Mouse (Mus musculus) MEL (cell line): Measurements from ENCODE around the gene Nfia.

Experiments
- CHD2 ChIP-seq: IDR thresholded peaks from 2 replicates; pipeline ENCODE4 v1.6.1; 2011; ENCODE audit warnings: low read length, improper control_type of control experiment
- E2F4 ChIP-seq: IDR thresholded peaks from 2 replicates; pipeline ENCODE4 v1.6.1; 2011; ENCODE audit warnings: low read depth, low read length, improper control_type of control experiment, borderline replicate concordance
- POLR2A ChIP-seq, 2 experiments: IDR thresholded peaks; 2 replicates each; pipeline ENCODE4 v1.6.1; 2011 to 2012; ENCODE audit warnings: low read length in 2 of 2, mild to moderate bottlenecking in 2 of 2, control low read depth in 1 of 2, improper control_type of control experiment in 1 of 2, low read depth in 1 of 2, moderate library complexity in 1 of 2; ENCODE audit not compliant: control insufficient read depth in 1 of 2, insufficient read depth in 1 of 2, poor library complexity in 1 of 2

DNA sequence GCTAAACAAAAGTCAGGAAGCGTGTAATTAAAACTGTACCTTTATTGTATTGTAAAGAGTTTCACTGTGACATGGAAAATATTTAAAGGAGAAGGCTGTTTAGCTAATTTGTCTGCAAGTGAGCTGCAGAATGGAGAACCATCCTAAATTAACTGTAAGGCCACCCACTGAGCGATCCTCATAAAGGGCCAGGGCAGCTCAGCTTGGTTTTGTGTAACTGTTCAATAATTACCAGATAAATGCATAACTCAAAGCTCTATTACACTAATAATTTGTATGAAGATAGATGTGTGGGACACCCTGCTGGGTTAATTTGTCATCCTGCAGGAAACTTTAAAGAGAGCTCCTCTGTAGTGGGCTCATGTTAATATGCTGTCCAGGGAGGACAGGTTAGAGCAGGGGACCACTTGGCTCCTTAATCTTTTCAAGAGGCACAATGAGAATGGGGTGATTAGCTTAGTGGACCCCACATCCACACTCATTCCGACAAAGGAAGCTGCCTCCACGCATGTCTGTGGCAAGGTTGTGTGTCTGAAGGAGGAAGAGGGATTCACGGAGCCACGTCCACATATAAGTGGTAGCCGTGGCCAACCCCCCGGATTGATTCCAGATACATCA lies 277.6 kb downstream of the Nfia start:
- TF ChIP-seq POLR2A (IDR thresholded peaks at IDR 0.05; ENCODE audit: control insufficient read depth in 1 of 2, insufficient read depth in 1 of 2, low read depth in 1 of 2, low read length in 2 of 2, poor library complexity in 1 of 2): no peak
- no peak for TF ChIP-seq E2F4
- TF ChIP-seq CHD2: no peak
